Mouse (Mus musculus) liver, embryonic 18 days (tissue): ENCODE data around the gene Kcnmb1. TPM values are rescaled to one million over a fixed set of nuclear protein-coding genes. Genes with fewer than 3 reads are reported as not detected.

Source experiments
- polyA plus RNA-seq: library from polyadenylated mRNA; depleted of rRNA; stranded (reverse); fragments of >200 nt; gene quantifications from 2 replicates; pipeline ENCODE4 v1.2.3, GENCODE M21; 2012; rRNA removed

Gene Kcnmb1
- 0.02 and 0.03 TPM in 2 replicates for polyA plus RNA-seq

DNA sequence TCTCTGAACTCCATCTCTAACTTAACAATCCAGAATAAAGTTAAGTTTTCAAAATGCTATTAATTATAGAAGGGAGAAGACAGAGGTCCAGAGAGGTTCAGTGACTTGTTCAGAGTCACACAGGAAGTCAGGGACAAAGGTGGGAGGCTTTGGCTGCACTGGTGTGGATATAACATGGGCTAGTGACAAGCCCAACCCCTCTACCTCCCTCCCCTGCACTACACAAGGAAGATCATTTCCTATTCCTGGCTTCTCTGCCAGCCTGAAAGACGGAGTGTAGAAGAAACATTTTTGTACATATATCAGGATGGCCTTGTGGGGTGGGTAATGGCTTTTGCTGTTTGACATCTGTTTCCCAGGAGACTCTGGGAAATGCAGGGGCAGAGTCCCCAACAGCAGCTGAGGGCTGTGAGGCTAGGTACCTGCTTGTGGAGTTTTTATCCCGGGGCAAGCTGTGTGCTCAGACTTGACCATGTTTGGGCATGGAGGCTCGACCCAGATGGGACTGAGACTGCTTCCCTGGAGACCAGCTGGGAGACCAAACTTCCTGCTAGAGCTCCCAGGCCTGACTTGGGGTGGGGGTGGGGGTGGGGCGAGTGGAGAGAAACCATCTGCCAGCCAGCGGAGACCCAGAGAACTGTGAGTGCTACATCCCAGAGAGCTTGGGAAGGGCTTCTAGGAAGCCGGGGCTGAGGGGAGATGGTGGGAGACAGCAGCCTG lies at the start of gene Kcnmb1:
Gene Kcnmb1, plus strand, starts transcription at position 326 of the 720 bp plus-strand sequence.

GRCm38 (mm10) chr11:33992938-33993337 lies 30.1 kb downstream of the Kcnmb1 start, which contains the start of gene Kcnip1:
Gene Kcnip1 (minus strand): TSS chr11:33993152.

Other genes starting within 250 kb of the Kcnmb1 start
- gene Kcnip1, start 30.1 kb downstream of the Kcnmb1 start, polyA plus RNA-seq, result 0.05 and 0.06 TPM in 2 replicates
- 11.2 and 12.4 TPM in 2 replicates for gene Lcp2, start 83.9 kb downstream of the Kcnmb1 start, polyA plus RNA-seq
- gene 4930469K13Rik, start 135.5 kb downstream of the Kcnmb1 start, polyA plus RNA-seq, result not detected in 2 replicates
- gene Foxi1, start 245.1 kb downstream of the Kcnmb1 start, polyA plus RNA-seq, result 0.01 TPM in 1 of 2 replicates, not detected in the other